Mouse (Mus musculus) forebrain, postnatal 0 days (tissue): Measurements from ENCODE around the gene Bloc1s4. TPM values are rescaled to one million over a fixed set of nuclear protein-coding genes. Genes with fewer than 3 reads are reported as not detected.
"Not testable (repeated sequence)": the region's sequence is repeated elsewhere in the genome, so short reads cannot be mapped to it uniquely, and the experiment has no call there.

Experiments used
- ATAC-seq: fragments of 200-750 bp; cut with Nextera tagmentation; 2 replicates; pipeline ENCODE4 v1.8.0; 2017; ENCODE audit warnings: mild to moderate bottlenecking, moderate library complexity
- DNase-seq: peaks from one replicate; pipeline ENCODE4 v3.0.0-alpha.2; 2015
- H3K27ac ChIP-seq: fragments of 300-500 bp; sonication (generic); 2 replicates; pipeline ENCODE4 v1.5.1; 2014; ENCODE audit warnings: low read depth, mild to moderate bottlenecking, antibody characterized with exemption, low read length, moderate library complexity, mixed read lengths
- H3K27me3 ChIP-seq: fragments of 300-500 bp; sonication (generic); 2 replicates; pipeline ENCODE4 v1.6.1; 2014; ENCODE audit warnings: mild to moderate bottlenecking, low read length, mixed read lengths; ENCODE audit not compliant: insufficient read depth
- H3K36me3 ChIP-seq: fragments of 300-500 bp; sonication (generic); 2 replicates; pipeline ENCODE4 v1.6.1; 2014; ENCODE audit warnings: mild to moderate bottlenecking, moderate library complexity; ENCODE audit not compliant: insufficient read depth
- H3K4me1 ChIP-seq: fragments of 300-500 bp; sonication (generic); 2 replicates; pipeline ENCODE4 v1.6.1; 2014; ENCODE audit warnings: antibody characterized with exemption; ENCODE audit not compliant: insufficient read depth
- H3K4me2 ChIP-seq: fragments of 300-500 bp; sonication (generic); 2 replicates; pipeline ENCODE4 v1.6.1; 2014; ENCODE audit warnings: low read depth, mild to moderate bottlenecking, moderate library complexity
- H3K4me3 ChIP-seq: fragments of 300-500 bp; sonication (generic); 2 replicates; pipeline ENCODE4 v1.5.1; 2014; ENCODE audit warnings: low read depth, low read length, mixed read lengths
- H3K9ac ChIP-seq: fragments of 300-500 bp; sonication (generic); 2 replicates; pipeline ENCODE4 v1.6.1; 2014; ENCODE audit warnings: mild to moderate bottlenecking
- H3K9me3 ChIP-seq: fragments of 300-500 bp; sonication (generic); 2 replicates; pipeline ENCODE4 v1.6.1; 2016; ENCODE audit warnings: low read length
- CTCF ChIP-seq: sonication (generic); IDR thresholded peaks from 2 replicates; pipeline ENCODE4 v1.5.1; 2016; ENCODE audit warnings: antibody characterized with exemption, control low read depth, low read depth
- WGBS: fragments of 180-500 bp; shearing (Covaris S2); extraction: QIAGEN DNeasy Blood & Tissue Kit; methylation state at CpG from one replicate; pipeline ENCODE4 v1.1.7; 2014; 5-methylcytosine and 5-hydroxymethylcytosine counted together
- polyA plus RNA-seq: library from polyadenylated mRNA; unstranded; fragments of >200 nt; fragmentation: Nextera tagmentation; extraction: Ambion mirVana; gene quantifications from 2 replicates; pipeline ENCODE4 v1.2.1, GENCODE M21; 2015
- total RNA-seq: library from RNA; depleted of rRNA; stranded (reverse); fragments of >200 nt; gene quantifications from 2 replicates; pipeline ENCODE4 v1.2.3, GENCODE M21; 2014; rRNA removed

The Bloc1s4 gene
- 23.6 and 23.8 TPM in 2 replicates for total RNA-seq
- 32.7 and 36.2 TPM in 2 replicates for polyA plus RNA-seq

GRCm38 (mm10) chr5:36748536-36749061 lies at the start of gene Bloc1s4:
Gene Bloc1s4 (minus strand): TSS chr5:36748650.
- Histone ChIP-seq H3K9ac (peak within 1 kb of the TSS; percentile 89), H3K4me3 (peak within 1 kb of the TSS; percentile 97), H3K27me3 (no peaks in the 10 kb centered on the region), H3K4me1 (peaks cover 9% of the 10 kb centered on the region), H3K27ac (peak within 1 kb of the TSS; percentile 71), H3K36me3 (no peaks in the 10 kb centered on the region), H3K9me3 (no peaks in the 10 kb centered on the region), H3K4me2 (peak within 1 kb of the TSS; percentile 94)
- 4% methylated on average over 31 of the region's 31 CpGs for WGBS
- no peak for TF ChIP-seq CTCF
- ATAC-seq (peak; percentile 99), DNase-seq (peak; percentile 96)

GRCm38 (mm10) chr5:36797291-36797690 lies 48.8 kb upstream of the Bloc1s4 start:
- H3K27me3 ChIP-seq: no peaks in the 10 kb centered on the region
- DNase-seq (no peak), ATAC-seq (no peak)
- no peak overlapping the region for H3K27ac ChIP-seq
- H3K9me3 ChIP-seq: no peaks in the 10 kb centered on the region
- H3K4me3 ChIP-seq: peak overlapping the region; percentile 64
- H3K4me1 ChIP-seq: peaks cover 3% of the 10 kb centered on the region; the same call in 1 of the 2 replicates
- H3K9ac ChIP-seq: no peak overlapping the region
- peaks cover 11% of the 10 kb centered on the region; the same call in 1 of the 2 replicates for H3K36me3 ChIP-seq
- peak overlapping the region; percentile 60 for H3K4me2 ChIP-seq
- 52% methylated on average over 8 of the region's 8 CpGs for WGBS
- TF ChIP-seq CTCF: no peak

- peaks cover 13% of the 10 kb centered on the region; the same call in 1 of the 2 replicates for H3K36me3 ChIP-seq
- H3K9ac ChIP-seq: peak within 1 kb of the TSS; percentile 80
- DNase-seq: peak; percentile 97
- peak within 1 kb of the TSS; percentile 64 for H3K4me3 ChIP-seq
- not testable (repeated sequence) for H3K9me3 ChIP-seq, H3K27me3 ChIP-seq, H3K4me1 ChIP-seq
- 2% methylated on average over 90 of the region's 90 CpGs for WGBS
- peak within 1 kb of the TSS; percentile 95 for H3K27ac ChIP-seq
- ATAC-seq: peak; percentile 88
- peak within 1 kb of the TSS; percentile 60 for H3K4me2 ChIP-seq
Measured at GRCm38 (mm10) chr5:36796296-36797014, 48.0 kb upstream of the Bloc1s4 start, which contains the start of gene Mrfap1. Gene Mrfap1 (minus strand): TSS chr5:36796772.

GRCm38 (mm10) chr5:36795647-36796295 lies 47.3 kb upstream of the Bloc1s4 start:
- 3% methylated on average over 34 of the region's 37 CpGs for WGBS
- Histone ChIP-seq H3K27ac (peak overlapping the region; percentile 95), H3K4me2 (peak overlapping the region; percentile 60), H3K4me3 (peak overlapping the region; percentile 64), H3K36me3 (peaks cover 13% of the 10 kb centered on the region; the same call in 1 of the 2 replicates), H3K9ac (peak overlapping the region; percentile 80)
- ATAC-seq (peak; percentile 64), DNase-seq (peak; percentile 72)
- H3K9me3 ChIP-seq, H3K27me3 ChIP-seq, H3K4me1 ChIP-seq: not testable (repeated sequence)

- Histone ChIP-seq H3K4me3 (no peak overlapping the region), H3K36me3 (peaks cover 13% of the 10 kb centered on the region; the same call in 1 of the 2 replicates), H3K4me2 (no peak overlapping the region), H3K4me1 (0 out of 2 replicates have a peak, but pooled peaks cover under 1% of the 10 kb centered on the region), H3K9me3 (no peaks in the 10 kb centered on the region), H3K9ac (no peak overlapping the region), H3K27me3 (no peaks in the 10 kb centered on the region), H3K27ac (no peak overlapping the region)
- no peak for ATAC-seq
- TF ChIP-seq CTCF: no peak
- DNase-seq: no peak
- WGBS: 91% methylated on average over 9 of the region's 9 CpGs
Measured at GRCm38 (mm10) chr5:36791861-36792260, 43.4 kb upstream of the Bloc1s4 start.

GRCm38 (mm10) chr5:36786052-36786451 lies 37.6 kb upstream of the Bloc1s4 start:
- H3K9me3 ChIP-seq: no peaks in the 10 kb centered on the region
- H3K4me3 ChIP-seq: no peak overlapping the region
- no peak for TF ChIP-seq CTCF
- H3K4me2 ChIP-seq: no peak overlapping the region
- no peaks in the 10 kb centered on the region for H3K36me3 ChIP-seq
- DNase-seq (no peak), ATAC-seq (no peak)
- no peaks in the 10 kb centered on the region for H3K27me3 ChIP-seq
- no peak overlapping the region for H3K9ac ChIP-seq
- 91% methylated on average over 5 of the region's 5 CpGs for WGBS
- H3K4me1 ChIP-seq: no peaks in the 10 kb centered on the region
- H3K27ac ChIP-seq: no peak overlapping the region

- no peak for DNase-seq
- 84% methylated on average over 2 of the region's 2 CpGs for WGBS
- Histone ChIP-seq H3K27ac (no peak overlapping the region), H3K36me3 (no peaks in the 10 kb centered on the region), H3K9me3 (no peaks in the 10 kb centered on the region), H3K4me3 (no peak overlapping the region), H3K4me1 (no peaks in the 10 kb centered on the region), H3K27me3 (no peaks in the 10 kb centered on the region), H3K9ac (no peak overlapping the region), H3K4me2 (no peak overlapping the region)
- ATAC-seq: no peak
- no peak for TF ChIP-seq CTCF
Measured at GRCm38 (mm10) chr5:36779512-36779911, 31.1 kb upstream of the Bloc1s4 start.
